ENCODE assay signal across 14 mouse cellular contexts in genomic region chr2:38523781-38524445, GRCm38 (mm10). TPM values are rescaled to one million over a fixed set of nuclear protein-coding genes. Genes with fewer than 3 reads are reported as not detected.
DNase-seq lines count a peak whose midpoint lies in the region; ATAC-seq and TF ChIP-seq lines count a peak whose summit lies in the region.
"Had no signal": no experiment of that assay in that cellular context is flagged by ENCODE, and none has a peak within 500 bp of the region (broad histone marks: within the 10 kb centered on the region; RNA-seq: fewer than 3 reads in every experiment).

No protein-coding gene starts in this region.

- no peak overlapping the region for H3K9ac ChIP-seq in kidney, embryonic 15.5 days
- peak overlapping the region; percentile 53; the same call in 1 of the 2 replicates for H3K9ac ChIP-seq in intestine, embryonic 16.5 days (ENCODE audit: low read depth, low read length)
- no peak overlapping the region for H3K9ac ChIP-seq in forebrain, embryonic 14.5 days (ENCODE audit: low read length)
- H3K9ac ChIP-seq: embryonic facial prominence, embryonic 12.5 days; limb, embryonic 13.5 days had no signal

- peak; percentile 40 for DNase-seq in kidney, adult 18-20 months
- DNase-seq in Patski (ENCODE audit: low read depth, low spot score), result no peak
- no peak for DNase-seq in embryo, embryonic 10 days (ENCODE audit: low spot score)
- no peak for DNase-seq in forebrain, embryonic 14.5 days (ENCODE audit: low spot score)
- DNase-seq in hindbrain, embryonic 10.5 days (ENCODE audit: low spot score), result no peak
- DNase-seq: cerebellum, adult 9-10 months had no signal

- no peak overlapping the region for H3K4me3 ChIP-seq in kidney, embryonic 15.5 days (replicated peaks)
- H3K4me3 ChIP-seq in intestine, embryonic 16.5 days (ENCODE audit: low read length), result no peak overlapping the region
- peak overlapping the region; percentile 33 for H3K4me3 ChIP-seq in small intestine, adult 2 months (ENCODE audit: low read depth, low read length)
- H3K4me3 ChIP-seq in forebrain, embryonic 14.5 days (ENCODE audit: low read depth, low read length), result no peak overlapping the region
- H3K4me3 ChIP-seq in hindbrain, embryonic 10.5 days, result no peak overlapping the region
- H3K4me3 ChIP-seq: embryonic facial prominence, embryonic 12.5 days; limb, embryonic 13.5 days had no signal

- H3K4me2 ChIP-seq in kidney, embryonic 15.5 days, result no peak overlapping the region
- peak overlapping the region; percentile 29; the same call in 1 of the 2 replicates for H3K4me2 ChIP-seq in intestine, embryonic 16.5 days (ENCODE audit: low read depth, low read length)
- H3K4me2 ChIP-seq in forebrain, embryonic 14.5 days (ENCODE audit: low read length), result no peak overlapping the region
- H3K4me2 ChIP-seq: embryonic facial prominence, embryonic 12.5 days; limb, embryonic 13.5 days had no signal

- H3K27ac ChIP-seq in kidney, embryonic 15.5 days, result no peak overlapping the region
- peak overlapping the region; percentile 88 for H3K27ac ChIP-seq in intestine, embryonic 16.5 days (ENCODE audit: low read length)
- H3K27ac ChIP-seq in small intestine, adult 2 months (ENCODE audit: insufficient read depth, low read depth, low read length), result peak overlapping the region; percentile 99
- H3K27ac ChIP-seq in forebrain, embryonic 14.5 days (ENCODE audit: low read depth, low read length), result no peak overlapping the region
- no peak overlapping the region for H3K27ac ChIP-seq in hindbrain, embryonic 10.5 days
- H3K27ac ChIP-seq: embryonic facial prominence, embryonic 12.5 days; limb, embryonic 13.5 days had no signal

- TF ChIP-seq CTCF in Patski (IDR thresholded peaks at IDR 0.05), result no peak
- TF ChIP-seq CTCF in small intestine, adult 2 months (IDR thresholded peaks at IDR 0.05; ENCODE audit: extremely low read depth, insufficient read length, insufficient replicate concordance, low read depth, low read length), result no peak

- in situ Hi-C loops in Patski (cut with MboI; ENCODE audit: low pct_unique_long_range_greater_than_20kb), result no loop called here

- H3K9me3 ChIP-seq in kidney, embryonic 15.5 days (replicated peaks), result no peaks in the 10 kb centered on the region
- no peaks in the 10 kb centered on the region for H3K9me3 ChIP-seq in intestine, embryonic 16.5 days (ENCODE audit: control insufficient read depth, low read length)
- H3K9me3 ChIP-seq in forebrain, embryonic 14.5 days (replicated peaks; ENCODE audit: control insufficient read depth, low read length), result no peaks in the 10 kb centered on the region
- no peaks in the 10 kb centered on the region for H3K9me3 ChIP-seq in hindbrain, embryonic 10.5 days
- H3K9me3 ChIP-seq: embryonic facial prominence, embryonic 12.5 days; limb, embryonic 13.5 days had no signal

- CTCF ChIA-PET in Patski (lab: Charles Lee), result no interaction called here

- ATAC-seq in kidney, embryonic 15.5 days (replicated peaks; ENCODE audit: low FRiP score), result no peak
- ATAC-seq in Patski, result peak; percentile 55
- ATAC-seq in intestine, embryonic 16.5 days, result peak; percentile 86
- no peak for ATAC-seq in forebrain, embryonic 14.5 days
- ATAC-seq: forebrain, embryonic 16.5 days; inflammation-experienced regulatory T-cells, adult 6 months had no signal

- no peaks in the 10 kb centered on the region for H3K27me3 ChIP-seq in kidney, embryonic 15.5 days
- H3K27me3 ChIP-seq in Patski, result no peaks in the 10 kb centered on the region
- H3K27me3 ChIP-seq in intestine, embryonic 16.5 days (replicated peaks; ENCODE audit: control insufficient read depth, insufficient read depth, low read length), result no peaks in the 10 kb centered on the region
- H3K27me3 ChIP-seq in small intestine, adult 2 months (ENCODE audit: control insufficient read depth, insufficient read depth, low read length), result no peaks in the 10 kb centered on the region
- no peaks in the 10 kb centered on the region for H3K27me3 ChIP-seq in forebrain, embryonic 14.5 days (replicated peaks; ENCODE audit: control insufficient read depth, insufficient read depth, low read length)
- no peaks in the 10 kb centered on the region for H3K27me3 ChIP-seq in hindbrain, embryonic 10.5 days (ENCODE audit: insufficient read depth, poor library complexity, severe bottlenecking)
- H3K27me3 ChIP-seq: CH12.LX; embryonic facial prominence, embryonic 12.5 days; limb, embryonic 13.5 days had no signal

- peaks cover 10% of the 10 kb centered on the region; the same call in 1 of the 2 replicates for H3K4me1 ChIP-seq in kidney, embryonic 15.5 days
- H3K4me1 ChIP-seq in intestine, embryonic 16.5 days (ENCODE audit: control insufficient read depth, insufficient read depth, low read length), result peaks cover 39% of the 10 kb centered on the region
- peaks cover 38% of the 10 kb centered on the region for H3K4me1 ChIP-seq in small intestine, adult 2 months (ENCODE audit: control insufficient read depth, insufficient read depth, insufficient read length, low read length)
- peaks cover 10% of the 10 kb centered on the region for H3K4me1 ChIP-seq in forebrain, embryonic 14.5 days (ENCODE audit: control insufficient read depth, insufficient read depth, low read length)
- peaks cover 36% of the 10 kb centered on the region for H3K4me1 ChIP-seq in hindbrain, embryonic 10.5 days (replicated peaks)

- 74% methylated on average over 9 of the region's 10 CpGs for WGBS in kidney, embryonic 15.5 days
- WGBS in intestine, embryonic 16.5 days, result 65% methylated on average over 10 of the region's 10 CpGs
- WGBS in small intestine, adult 2 months, result 37% methylated on average over 10 of the region's 10 CpGs
- 81% methylated on average over 10 of the region's 10 CpGs for WGBS in forebrain, embryonic 14.5 days
- 85% methylated on average over 10 of the region's 10 CpGs for WGBS in hindbrain, embryonic 10.5 days

- POLR2A ChIA-PET in Patski (lab: Charles Lee), result no interaction called here

- no peak for TF ChIP-seq POLR2A in small intestine, adult 2 months (IDR thresholded peaks at IDR 0.05; ENCODE audit: low read depth, low read length)

- H3K36me3 ChIP-seq in kidney, embryonic 15.5 days, result peaks cover 2% of the 10 kb centered on the region; the same call in 1 of the 2 replicates
- H3K36me3 ChIP-seq in intestine, embryonic 16.5 days (ENCODE audit: control insufficient read depth, insufficient read depth, low read length), result no peaks in the 10 kb centered on the region
- H3K36me3 ChIP-seq in small intestine, adult 2 months (ENCODE audit: control insufficient read depth, insufficient read depth, low read length), result 0 out of 2 replicates have a peak, but pooled peaks cover 1% of the 10 kb centered on the region
- no peaks in the 10 kb centered on the region for H3K36me3 ChIP-seq in forebrain, embryonic 14.5 days (ENCODE audit: control insufficient read depth, insufficient read depth, low read length)
- H3K36me3 ChIP-seq in hindbrain, embryonic 10.5 days, result peaks cover 10% of the 10 kb centered on the region; the same call in 1 of the 2 replicates
- H3K36me3 ChIP-seq: embryonic facial prominence, embryonic 12.5 days had no signal

RNA-seq across cellular contexts. Expression of gene Nek6, which starts 12.5 kb away (rescaled TPM):
- 69.3 and 73.1 TPM in 2 replicates for polyA plus RNA-seq in kidney, embryonic 15.5 days (2015; fragmentation: Nextera tagmentation; extraction: Ambion mirVana)
- 157 TPM for polyA plus RNA-seq in Patski (2021)
- 124 and 128 TPM in 2 replicates for polyA plus RNA-seq in intestine, embryonic 16.5 days (2015; fragmentation: Nextera tagmentation; extraction: Ambion mirVana)
- polyA plus RNA-seq in small intestine, adult 2 months (2012; rRNA removed), result 24.6 and 173 TPM in 2 replicates
- polyA plus RNA-seq in forebrain, embryonic 14.5 days (2014; fragmentation: Nextera tagmentation; extraction: Ambion mirVana), result 95.1 and 96.7 TPM in 2 replicates
- polyA plus RNA-seq in hindbrain, embryonic 10.5 days (2016; fragmentation: Nextera tagmentation; extraction: Ambion mirVana), result 68.8 and 77.5 TPM in 2 replicates

Comparison
In these comparisons a context has a peak if more than half of its experiments do, and no peak if none do; other contexts are left out.
1. ATAC-seq: peak in Patski (single experiment) and intestine, embryonic 16.5 days (single experiment); none in kidney, embryonic 15.5 days (single experiment) and forebrain, embryonic 14.5 days (single experiment).
2. H3K27ac ChIP-seq: peak in intestine, embryonic 16.5 days (single experiment) and small intestine, adult 2 months (single experiment); none in kidney, embryonic 15.5 days (single experiment), forebrain, embryonic 14.5 days (single experiment) and hindbrain, embryonic 10.5 days (single experiment).